Mouse (Mus musculus) hindbrain, embryonic 11.5 days (tissue): Measurements from ENCODE around the gene Apba2. TPM values are rescaled to one million over a fixed set of nuclear protein-coding genes. Genes with fewer than 3 reads are reported as not detected.

Experiments used
- ATAC-seq: fragments of 200-750 bp; cut with Nextera tagmentation; 2 replicates; pipeline ENCODE4 v1.8.0; 2017; ENCODE audit warnings: mild to moderate bottlenecking, moderate TSS enrichment, moderate library complexity; ENCODE audit not compliant: low FRiP score
- DNase-seq: peaks from one replicate; pipeline ENCODE4 v3.0.0-alpha.2; 2015; ENCODE audit warnings: low spot score
- H3K27ac ChIP-seq: fragments of 300-500 bp; sonication (generic); 2 replicates; pipeline ENCODE4 v1.5.1; 2014; ENCODE audit warnings: mild to moderate bottlenecking, low read depth, low read length
- H3K27me3 ChIP-seq: fragments of 300-500 bp; sonication (generic); 2 replicates; pipeline ENCODE4 v1.6.1; 2014; ENCODE audit warnings: mild to moderate bottlenecking, low read length, moderate library complexity, mixed read lengths; ENCODE audit not compliant: control insufficient read depth, insufficient read depth
- H3K36me3 ChIP-seq: fragments of 300-500 bp; sonication (generic); 2 replicates; pipeline ENCODE4 v1.6.1; 2014; ENCODE audit warnings: mild to moderate bottlenecking, low read length, moderate library complexity, mixed read lengths; ENCODE audit not compliant: control insufficient read depth, insufficient read depth
- H3K4me1 ChIP-seq: fragments of 300-500 bp; sonication (generic); replicated peaks from 2 replicates; pipeline ENCODE4 v1.6.1; 2014; ENCODE audit warnings: low read length, mixed read lengths; ENCODE audit not compliant: control insufficient read depth, insufficient read depth
- H3K4me2 ChIP-seq: fragments of 300-500 bp; sonication (generic); replicated peaks from 2 replicates; pipeline ENCODE4 v1.6.1; 2014; ENCODE audit warnings: mild to moderate bottlenecking, low read depth, low read length
- H3K4me3 ChIP-seq: fragments of 300-500 bp; sonication (generic); 2 replicates; pipeline ENCODE4 v1.5.1; 2014; ENCODE audit warnings: low read depth, low read length
- H3K9ac ChIP-seq: fragments of 300-500 bp; sonication (generic); 2 replicates; pipeline ENCODE4 v1.6.1; 2014; ENCODE audit warnings: low read depth, low read length
- H3K9me3 ChIP-seq: fragments of 300-500 bp; sonication (generic); 2 replicates; pipeline ENCODE4 v1.6.1; 2016; ENCODE audit warnings: low read length; ENCODE audit not compliant: control insufficient read depth
- WGBS: fragments of 180-500 bp; shearing (Covaris S2); extraction: QIAGEN DNeasy Blood & Tissue Kit; methylation state at CpG from one replicate; pipeline ENCODE4 v1.1.7; 2014; 5-methylcytosine and 5-hydroxymethylcytosine counted together
- polyA plus RNA-seq: library from polyadenylated mRNA; unstranded; fragments of >200 nt; fragmentation: Nextera tagmentation; extraction: Ambion mirVana; gene quantifications from 2 replicates; pipeline ENCODE4 v1.2.1, GENCODE M21; 2014

Gene Apba2
- polyA plus RNA-seq, 1 experiment from 2014 or later, result 67.0 TPM

GRCm38 (mm10) chr7:64574144-64574543 lies 72.6 kb downstream of the Apba2 start:
- Histone ChIP-seq H3K27me3 (no peaks in the 10 kb centered on the region), H3K27ac (no peak overlapping the region), H3K9me3 (no peaks in the 10 kb centered on the region), H3K36me3 (peaks cover 2% of the 10 kb centered on the region; the same call in 1 of the 2 replicates), H3K4me2 (no peak overlapping the region), H3K9ac (no peak overlapping the region), H3K4me1 (no peaks in the 10 kb centered on the region), H3K4me3 (no peak overlapping the region)
- no peak for ATAC-seq
- WGBS, result 83% methylated on average over 16 of the region's 16 CpGs
- DNase-seq, result no peak

DNA sequence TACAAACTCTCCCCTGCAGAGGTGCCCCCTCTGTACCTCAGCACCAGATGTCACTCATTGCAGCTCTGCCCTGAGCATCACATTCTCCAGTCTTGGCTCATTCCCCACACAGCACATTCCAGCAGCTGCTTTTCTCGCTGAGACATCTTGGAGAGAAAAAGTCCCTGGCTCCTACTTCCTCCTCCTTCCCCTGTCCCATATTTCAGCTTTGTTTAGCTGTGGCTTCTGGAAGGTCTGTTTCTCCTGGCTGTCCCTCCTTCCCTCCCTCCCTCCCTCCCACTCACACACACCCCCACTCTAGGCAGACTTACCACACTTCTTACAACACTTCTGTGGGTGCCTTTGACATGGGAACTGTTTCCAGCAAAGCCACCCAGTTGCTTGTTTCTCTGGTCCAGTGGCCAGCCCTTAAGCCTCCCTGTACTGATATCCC lies 75.0 kb downstream of the Apba2 start:
- Histone ChIP-seq H3K36me3 (no peaks in the 10 kb centered on the region), H3K27me3 (no peaks in the 10 kb centered on the region), H3K4me2 (no peak overlapping the region), H3K27ac (no peak overlapping the region), H3K4me1 (no peaks in the 10 kb centered on the region; the same call in 1 of the 2 replicates), H3K9ac (no peak overlapping the region), H3K9me3 (no peaks in the 10 kb centered on the region), H3K4me3 (no peak overlapping the region)
- ATAC-seq (no peak), DNase-seq (no peak)
- WGBS, result 55% methylated on average over 1 of the region's 1 CpGs

GRCm38 (mm10) chr7:64578176-64578575 lies 76.7 kb downstream of the Apba2 start:
- no peak for ATAC-seq
- Histone ChIP-seq H3K27me3 (no peaks in the 10 kb centered on the region), H3K36me3 (no peaks in the 10 kb centered on the region), H3K27ac (no peak overlapping the region), H3K4me3 (no peak overlapping the region), H3K4me1 (peaks cover 2% of the 10 kb centered on the region; the same call in 1 of the 2 replicates), H3K4me2 (no peak overlapping the region), H3K9me3 (no peaks in the 10 kb centered on the region), H3K9ac (no peak overlapping the region)
- WGBS, result 94% methylated on average over 6 of the region's 6 CpGs
- no peak for DNase-seq

- H3K4me1 ChIP-seq, result peaks cover 2% of the 10 kb centered on the region; the same call in 1 of the 2 replicates
- H3K27me3 ChIP-seq, result no peaks in the 10 kb centered on the region
- H3K27ac ChIP-seq, result no peak overlapping the region
- 40% methylated on average over 4 of the region's 4 CpGs for WGBS
- peak; percentile 68 for ATAC-seq
- no peak overlapping the region for H3K4me3 ChIP-seq
- DNase-seq, result no peak
- H3K9me3 ChIP-seq, result no peaks in the 10 kb centered on the region
- no peak overlapping the region for H3K4me2 ChIP-seq
- no peak overlapping the region for H3K9ac ChIP-seq
- H3K36me3 ChIP-seq, result no peaks in the 10 kb centered on the region
Measured at GRCm38 (mm10) chr7:64579887-64580286, 78.4 kb downstream of the Apba2 start.

GRCm38 (mm10) chr7:64580293-64580692 lies 78.8 kb downstream of the Apba2 start:
- Histone ChIP-seq H3K4me1 (peaks cover 2% of the 10 kb centered on the region; the same call in 1 of the 2 replicates), H3K9me3 (no peaks in the 10 kb centered on the region), H3K27ac (0 out of 2 replicates have a peak overlapping the region, but pooled peaks have one; percentile 44), H3K27me3 (no peaks in the 10 kb centered on the region), H3K4me2 (no peak overlapping the region), H3K4me3 (no peak overlapping the region), H3K36me3 (no peaks in the 10 kb centered on the region), H3K9ac (no peak overlapping the region)
- ATAC-seq, result 0 out of 2 replicates have a peak, but pooled peaks have one; percentile 34
- DNase-seq, result no peak
- 70% methylated on average over 4 of the region's 4 CpGs for WGBS

- no peak overlapping the region for H3K27ac ChIP-seq
- H3K9me3 ChIP-seq, result no peaks in the 10 kb centered on the region
- no peaks in the 10 kb centered on the region for H3K27me3 ChIP-seq
- H3K4me1 ChIP-seq, result peaks cover 2% of the 10 kb centered on the region; the same call in 1 of the 2 replicates
- no peak for ATAC-seq
- H3K9ac ChIP-seq, result no peak overlapping the region
- no peak for DNase-seq
- no peak overlapping the region for H3K4me2 ChIP-seq
- WGBS, result 80% methylated on average over 8 of the region's 8 CpGs
- no peak overlapping the region for H3K4me3 ChIP-seq
- H3K36me3 ChIP-seq, result no peaks in the 10 kb centered on the region
Measured at GRCm38 (mm10) chr7:64582358-64582757, 80.9 kb downstream of the Apba2 start.

- 90% methylated on average over 6 of the region's 6 CpGs for WGBS
- no peak overlapping the region for H3K4me3 ChIP-seq
- no peak overlapping the region for H3K4me2 ChIP-seq
Measured at GRCm38 (mm10) chr7:64583670-64584121, 82.2 kb downstream of the Apba2 start.

DNA sequence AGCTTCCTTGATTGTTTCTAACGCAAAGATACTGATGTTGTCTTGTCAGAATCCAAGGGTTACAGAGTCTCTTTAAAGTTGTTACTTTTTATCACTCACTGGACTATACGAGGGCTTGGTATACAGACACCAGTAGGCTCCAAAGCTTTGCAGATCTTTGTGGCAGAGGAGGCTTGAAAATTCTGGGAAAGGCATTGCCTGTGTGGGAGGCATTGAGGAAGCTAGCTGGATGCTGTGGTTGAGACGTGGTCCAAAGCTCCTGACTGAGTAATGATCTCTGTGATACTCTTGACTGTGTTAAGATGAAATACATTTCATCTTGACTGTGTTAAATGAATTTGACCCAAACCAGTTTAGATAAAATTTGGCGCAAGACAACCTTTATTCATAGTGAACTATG lies 84.6 kb downstream of the Apba2 start:
- Histone ChIP-seq H3K36me3 (no peaks in the 10 kb centered on the region), H3K27me3 (no peaks in the 10 kb centered on the region), H3K9me3 (no peaks in the 10 kb centered on the region), H3K4me2 (no peak overlapping the region), H3K4me1 (0 out of 2 replicates have a peak, but pooled peaks cover 2% of the 10 kb centered on the region), H3K27ac (no peak overlapping the region), H3K9ac (no peak overlapping the region), H3K4me3 (no peak overlapping the region)
- DNase-seq (no peak), ATAC-seq (no peak)
- 92% methylated on average over 4 of the region's 4 CpGs for WGBS

More at GRCm38 (mm10) chr7:64583670-64584121, 82.2 kb downstream of the Apba2 start:
- Histone ChIP-seq H3K27ac (no peak overlapping the region), H3K36me3 (no peaks in the 10 kb centered on the region), H3K9ac (no peak overlapping the region), H3K9me3 (no peaks in the 10 kb centered on the region), H3K4me1 (peaks cover 2% of the 10 kb centered on the region; the same call in 1 of the 2 replicates), H3K27me3 (no peaks in the 10 kb centered on the region)
- no peak for DNase-seq
- no peak for ATAC-seq

DNA sequence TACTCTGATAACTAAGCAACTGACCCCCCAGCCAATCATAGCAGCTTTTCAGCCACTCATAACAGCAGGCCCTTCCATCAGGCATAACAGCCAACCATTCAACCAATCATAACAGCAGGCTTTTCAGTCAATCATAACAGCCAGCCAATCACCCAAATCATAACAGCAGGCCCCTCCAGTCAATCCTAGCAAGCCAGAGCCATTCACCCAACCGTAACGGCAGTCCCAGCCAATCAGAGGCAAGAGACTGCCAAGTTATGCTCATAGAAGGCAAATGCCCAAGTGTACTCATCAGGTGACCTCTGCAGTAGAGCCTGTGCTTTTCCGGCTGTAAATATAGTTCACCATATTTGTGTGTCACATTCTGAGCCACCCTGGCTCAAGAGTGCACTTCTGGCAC lies 85.1 kb downstream of the Apba2 start:
- Histone ChIP-seq H3K27ac (no peak overlapping the region), H3K36me3 (no peaks in the 10 kb centered on the region), H3K9ac (no peak overlapping the region), H3K4me3 (no peak overlapping the region), H3K4me2 (no peak overlapping the region), H3K27me3 (no peaks in the 10 kb centered on the region), H3K9me3 (no peaks in the 10 kb centered on the region), H3K4me1 (0 out of 2 replicates have a peak, but pooled peaks cover 2% of the 10 kb centered on the region)
- 94% methylated on average over 3 of the region's 3 CpGs for WGBS
- ATAC-seq (no peak), DNase-seq (no peak)
